Mouse (Mus musculus): ENCODE data around the gene Spata13. TPM values are rescaled to one million over a fixed set of nuclear protein-coding genes. Genes with fewer than 3 reads are reported as not detected.

Spata13 gene
- polyA plus RNA-seq, 1 experiment, result 1.2 TPM

DNA sequence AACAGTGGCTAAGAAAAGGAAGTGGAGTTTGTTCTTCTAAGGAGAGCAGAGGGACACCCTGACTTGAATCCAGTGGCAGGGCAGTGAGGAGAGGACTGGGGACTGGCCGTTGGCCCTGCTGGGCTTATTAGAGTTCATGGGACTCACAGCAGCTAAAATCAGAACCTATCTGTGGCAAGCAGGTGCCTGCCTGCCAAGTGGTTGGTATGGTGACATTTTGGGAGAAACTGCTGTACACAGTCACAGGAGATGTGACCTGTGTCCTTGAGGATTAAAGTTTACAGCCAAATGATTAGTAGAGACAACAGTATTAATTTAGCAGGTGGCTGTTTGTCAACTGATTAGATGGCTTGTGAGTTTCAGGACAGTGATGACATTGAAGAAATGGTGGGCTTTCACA lies 172.1 kb downstream of the Spata13 start:
- TF ChIP-seq SRF (IDR thresholded peaks at IDR 0.05; ENCODE audit: control insufficient read depth, insufficient read length, low read depth) (no peak), E2F4 (IDR thresholded peaks at IDR 0.05; ENCODE audit: insufficient read depth) (no peak), TCF12 (IDR thresholded peaks at IDR 0.05; ENCODE audit: insufficient read depth, poor library complexity, severe bottlenecking) (no peak), MYOD1 (IDR thresholded peaks at IDR 0.05; ENCODE audit: control insufficient read depth in 1 of 3, insufficient read length in 2 of 3, low read depth in 2 of 3) (no peak), TCF3 (IDR thresholded peaks at IDR 0.05; ENCODE audit: insufficient read length, low read depth) (no peak), REST (IDR thresholded peaks at IDR 0.05; ENCODE audit: insufficient read depth, insufficient read length) (no peak), MAX (IDR thresholded peaks at IDR 0.05; ENCODE audit: low read depth) (no peak)
- no peak overlapping the region for H3ac ChIP-seq (ENCODE audit: control insufficient read depth, insufficient read length)

DNA sequence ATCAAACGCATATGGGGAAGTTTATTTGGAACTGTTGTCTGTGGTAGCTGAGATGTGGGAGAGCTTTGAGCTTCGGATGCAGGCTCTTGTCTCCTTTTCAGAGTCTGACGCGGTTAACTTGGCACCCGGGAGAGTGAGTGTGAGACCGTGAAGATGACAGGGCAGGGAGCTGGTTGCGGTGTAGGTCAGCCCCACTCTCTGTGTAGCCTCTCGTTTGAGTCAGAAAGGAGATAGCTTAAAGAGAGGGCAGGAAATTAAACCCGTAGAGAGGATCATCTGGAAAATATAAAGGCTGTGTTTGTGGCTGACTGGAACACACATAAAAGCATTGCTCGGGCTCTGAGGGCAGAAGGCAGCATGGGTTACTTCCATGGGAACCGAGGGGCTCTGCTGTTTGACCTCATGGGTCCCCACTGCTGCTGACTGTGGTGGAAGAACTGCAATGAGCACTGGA lies 173.1 kb downstream of the Spata13 start:
- no peak for TF ChIP-seq POLR2A (IDR thresholded peaks at IDR 0.05; ENCODE audit: insufficient read length, low read depth)
- no peak for TF ChIP-seq REST (IDR thresholded peaks at IDR 0.05; ENCODE audit: insufficient read depth, insufficient read length)
- no peak for TF ChIP-seq SRF (IDR thresholded peaks at IDR 0.05; ENCODE audit: control insufficient read depth, insufficient read length, low read depth)
- TF ChIP-seq MYOG (IDR thresholded peaks at IDR 0.05; ENCODE audit: control insufficient read depth in 1 of 3, insufficient read depth in 1 of 3, insufficient read length in 2 of 3, low read depth in 2 of 3), result no peak
- no peak for TF ChIP-seq MAX (IDR thresholded peaks at IDR 0.05; ENCODE audit: low read depth)
- no peak for TF ChIP-seq USF1 (IDR thresholded peaks at IDR 0.05; ENCODE audit: low read depth)
- TF ChIP-seq MYOD1 (IDR thresholded peaks at IDR 0.05; ENCODE audit: control insufficient read depth in 1 of 3, insufficient read length in 2 of 3, low read depth in 2 of 3), result no peak

More for the DNA sequence above, 172.1 kb downstream of the Spata13 start:
- H3K27me3 ChIP-seq (ENCODE audit: control insufficient read depth, insufficient read depth, insufficient read length), result no peaks in the 10 kb centered on the region
- H3K4me3 ChIP-seq, result no peak overlapping the region
- no peaks in the 10 kb centered on the region for H3K36me3 ChIP-seq (ENCODE audit: control insufficient read depth, insufficient read depth)
- no peak overlapping the region for H3K4me2 ChIP-seq (ENCODE audit: low read depth)
- H3K79me2 ChIP-seq (ENCODE audit: control insufficient read depth, insufficient read depth), result no peaks in the 10 kb centered on the region

DNA sequence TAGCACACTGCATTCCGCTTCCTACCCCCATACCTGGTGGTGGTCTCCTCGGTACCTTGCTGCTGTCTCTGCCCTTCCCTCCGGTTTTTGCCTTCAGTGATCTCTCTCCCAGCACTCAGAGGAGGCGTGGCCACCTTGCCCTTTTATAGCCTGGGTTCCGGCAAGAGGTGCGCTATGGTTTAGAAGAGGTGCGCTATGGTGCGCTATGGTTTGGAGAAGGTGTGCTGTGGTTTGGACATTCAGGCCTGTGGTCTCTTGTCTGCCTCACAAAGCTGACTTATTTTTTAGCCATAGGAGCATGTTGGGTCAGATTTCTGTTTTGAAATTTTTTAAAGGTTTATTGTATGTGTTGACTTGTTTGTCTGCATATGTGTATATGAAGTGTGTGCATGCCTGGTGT lies 176.1 kb downstream of the Spata13 start:
- Histone ChIP-seq H3K4me2 (ENCODE audit: low read depth) (no peak overlapping the region), H3K79me2 (ENCODE audit: control insufficient read depth, insufficient read depth) (no peaks in the 10 kb centered on the region), H3K36me3 (ENCODE audit: control insufficient read depth, insufficient read depth) (peaks cover 4% of the 10 kb centered on the region), H3K4me3 (no peak overlapping the region), H3ac (ENCODE audit: control insufficient read depth, insufficient read length) (no peak overlapping the region), H3K27me3 (ENCODE audit: control insufficient read depth, insufficient read depth, insufficient read length) (no peaks in the 10 kb centered on the region)
- TF ChIP-seq TCF12 (IDR thresholded peaks at IDR 0.05; ENCODE audit: insufficient read depth, poor library complexity, severe bottlenecking) (no peak), POLR2A (IDR thresholded peaks at IDR 0.05; ENCODE audit: insufficient read length, low read depth) (no peak), MYOG (IDR thresholded peaks at IDR 0.05; ENCODE audit: control insufficient read depth in 1 of 3, insufficient read depth in 1 of 3, insufficient read length in 2 of 3, low read depth in 2 of 3) (no peak), REST (IDR thresholded peaks at IDR 0.05; ENCODE audit: insufficient read depth, insufficient read length) (no peak), E2F4 (IDR thresholded peaks at IDR 0.05; ENCODE audit: insufficient read depth) (no peak), SRF (IDR thresholded peaks at IDR 0.05; ENCODE audit: control insufficient read depth, insufficient read length, low read depth) (no peak), MYOD1 (IDR thresholded peaks at IDR 0.05; ENCODE audit: control insufficient read depth in 1 of 3, insufficient read length in 2 of 3, low read depth in 2 of 3) (no peak), MAX (IDR thresholded peaks at IDR 0.05; ENCODE audit: low read depth) (no peak), CEBPB (IDR thresholded peaks at IDR 0.05; ENCODE audit: insufficient read depth, poor library complexity, severe bottlenecking) (no peak), TCF3 (IDR thresholded peaks at IDR 0.05; ENCODE audit: insufficient read length, low read depth) (no peak), USF1 (IDR thresholded peaks at IDR 0.05; ENCODE audit: low read depth) (no peak), POLR2AphosphoS2 (IDR thresholded peaks at IDR 0.05; ENCODE audit: insufficient read length, low read depth) (no peak)

More for the DNA sequence above, 173.1 kb downstream of the Spata13 start:
- Histone ChIP-seq H3K79me2 (ENCODE audit: control insufficient read depth, insufficient read depth) (no peaks in the 10 kb centered on the region), H3K27me3 (ENCODE audit: control insufficient read depth, insufficient read depth, insufficient read length) (no peaks in the 10 kb centered on the region), H3K36me3 (ENCODE audit: control insufficient read depth, insufficient read depth) (peaks cover 4% of the 10 kb centered on the region), H3K4me2 (ENCODE audit: low read depth) (no peak overlapping the region), H3K4me3 (no peak overlapping the region), H3ac (ENCODE audit: control insufficient read depth, insufficient read length) (no peak overlapping the region)

DNA sequence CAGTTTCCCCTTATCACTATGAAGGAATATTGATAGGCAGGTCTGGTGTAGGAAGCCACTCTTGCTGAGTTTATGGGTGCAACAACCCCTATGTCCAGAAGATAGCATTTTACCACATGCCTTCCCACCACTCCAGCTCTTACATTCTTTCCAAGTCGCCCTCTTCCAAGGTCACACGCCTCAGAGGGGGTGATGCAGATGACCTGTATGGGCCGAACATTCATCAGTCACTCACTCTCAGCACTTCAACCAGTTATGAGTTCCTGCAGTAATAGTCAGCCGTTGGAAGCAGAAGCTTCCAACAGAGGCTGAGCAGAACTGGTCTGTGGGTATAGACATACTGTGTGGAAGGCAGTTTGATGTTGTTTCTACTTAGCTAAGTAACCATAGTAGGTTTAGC lies 177.7 kb downstream of the Spata13 start:
- H3ac ChIP-seq (ENCODE audit: control insufficient read depth, insufficient read length), result no peak overlapping the region
- H3K4me3 ChIP-seq, result no peak overlapping the region
- H3K4me2 ChIP-seq (ENCODE audit: low read depth), result no peak overlapping the region
- peaks cover 4% of the 10 kb centered on the region for H3K36me3 ChIP-seq (ENCODE audit: control insufficient read depth, insufficient read depth)
- no peak for TF ChIP-seq MAX (IDR thresholded peaks at IDR 0.05; ENCODE audit: low read depth)
- TF ChIP-seq TCF3 (IDR thresholded peaks at IDR 0.05; ENCODE audit: insufficient read length, low read depth), result no peak
- TF ChIP-seq POLR2A (IDR thresholded peaks at IDR 0.05; ENCODE audit: insufficient read length, low read depth), result no peak
- no peak for TF ChIP-seq MYOD1 (IDR thresholded peaks at IDR 0.05; ENCODE audit: control insufficient read depth in 1 of 3, insufficient read length in 2 of 3, low read depth in 2 of 3)
- TF ChIP-seq SRF (IDR thresholded peaks at IDR 0.05; ENCODE audit: control insufficient read depth, insufficient read length, low read depth), result no peak
- TF ChIP-seq TCF12 (IDR thresholded peaks at IDR 0.05; ENCODE audit: insufficient read depth, poor library complexity, severe bottlenecking), result no peak
- TF ChIP-seq CEBPB (IDR thresholded peaks at IDR 0.05; ENCODE audit: insufficient read depth, poor library complexity, severe bottlenecking), result no peak
- no peak for TF ChIP-seq USF1 (IDR thresholded peaks at IDR 0.05; ENCODE audit: low read depth)
- no peak for TF ChIP-seq REST (IDR thresholded peaks at IDR 0.05; ENCODE audit: insufficient read depth, insufficient read length)
- no peak for TF ChIP-seq MYOG (IDR thresholded peaks at IDR 0.05; ENCODE audit: control insufficient read depth in 1 of 3, insufficient read depth in 1 of 3, insufficient read length in 2 of 3, low read depth in 2 of 3)
- TF ChIP-seq POLR2AphosphoS2 (IDR thresholded peaks at IDR 0.05; ENCODE audit: insufficient read length, low read depth), result no peak
- TF ChIP-seq E2F4 (IDR thresholded peaks at IDR 0.05; ENCODE audit: insufficient read depth), result no peak
- no peaks in the 10 kb centered on the region for H3K79me2 ChIP-seq (ENCODE audit: control insufficient read depth, insufficient read depth)
- H3K27me3 ChIP-seq (ENCODE audit: control insufficient read depth, insufficient read depth, insufficient read length), result no peaks in the 10 kb centered on the region

Other genes with a start within 250 kb of the Spata13 start
- not detected for gene C1qtnf9, start 134.1 kb downstream of the Spata13 start, polyA plus RNA-seq (2012; fragmentation: generic; extraction: Trizol)
- gene Mipep, start 150.6 kb downstream of the Spata13 start, polyA plus RNA-seq (2012; fragmentation: generic; extraction: Trizol), result 14.1 TPM